Mouse (Mus musculus) hindbrain, embryonic 16.5 days (tissue): ENCODE results near the gene Prpf3. TPM values are rescaled to one million over a fixed set of nuclear protein-coding genes. Genes with fewer than 3 reads are reported as not detected.

ENCODE experiments used
- ATAC-seq: fragments of 200-750 bp; cut with Nextera tagmentation; 2 replicates; pipeline ENCODE4 v1.8.0; 2017; ENCODE audit warnings: moderate TSS enrichment, moderate library complexity
- H3K27ac ChIP-seq: fragments of 300-500 bp; sonication (generic); 2 replicates; pipeline ENCODE4 v1.5.1; 2014; ENCODE audit warnings: low read depth, mild to moderate bottlenecking, control low read depth, low read length, moderate library complexity
- H3K27me3 ChIP-seq: fragments of 300-500 bp; sonication (generic); replicated peaks from 2 replicates; pipeline ENCODE4 v1.6.1; 2014; ENCODE audit warnings: low read length; ENCODE audit not compliant: control insufficient read depth, insufficient read depth
- H3K36me3 ChIP-seq: fragments of 300-500 bp; sonication (generic); 2 replicates; pipeline ENCODE4 v1.6.1; 2014; ENCODE audit warnings: mild to moderate bottlenecking, low read length, moderate library complexity, mixed read lengths; ENCODE audit not compliant: control insufficient read depth, insufficient read depth
- H3K4me1 ChIP-seq: fragments of 300-500 bp; sonication (generic); 2 replicates; pipeline ENCODE4 v1.6.1; 2014; ENCODE audit warnings: low read depth, low read length; ENCODE audit not compliant: control insufficient read depth, insufficient read depth
- H3K4me2 ChIP-seq: fragments of 300-500 bp; sonication (generic); 2 replicates; pipeline ENCODE4 v1.6.1; 2014; ENCODE audit warnings: mild to moderate bottlenecking, low read length, control low read depth, moderate library complexity
- H3K4me3 ChIP-seq: fragments of 300-500 bp; sonication (generic); 2 replicates; pipeline ENCODE4 v1.5.1; 2014; ENCODE audit warnings: mild to moderate bottlenecking, low read length, control low read depth, moderate library complexity
- H3K9ac ChIP-seq: fragments of 300-500 bp; sonication (generic); 2 replicates; pipeline ENCODE4 v1.6.1; 2014; ENCODE audit warnings: low read depth, mild to moderate bottlenecking, control low read depth, low read length, moderate library complexity
- H3K9me3 ChIP-seq: fragments of 300-500 bp; sonication (generic); 2 replicates; pipeline ENCODE4 v1.6.1; 2014; ENCODE audit warnings: mild to moderate bottlenecking, low read length, moderate library complexity; ENCODE audit not compliant: control insufficient read depth
- WGBS: fragments of 180-500 bp; shearing (Covaris S2); extraction: QIAGEN DNeasy Blood & Tissue Kit; methylation state at CpG from one replicate; pipeline ENCODE4 v1.1.7; 2014; 5-methylcytosine and 5-hydroxymethylcytosine counted together
- polyA plus RNA-seq: library from polyadenylated mRNA; unstranded; fragments of >200 nt; fragmentation: Nextera tagmentation; extraction: Ambion mirVana; gene quantifications from 2 replicates; pipeline ENCODE4 v1.2.1, GENCODE M21; 2015

The Prpf3 gene
- polyA plus RNA-seq, 1 experiment from 2014 or later, result 30.8 TPM

DNA sequence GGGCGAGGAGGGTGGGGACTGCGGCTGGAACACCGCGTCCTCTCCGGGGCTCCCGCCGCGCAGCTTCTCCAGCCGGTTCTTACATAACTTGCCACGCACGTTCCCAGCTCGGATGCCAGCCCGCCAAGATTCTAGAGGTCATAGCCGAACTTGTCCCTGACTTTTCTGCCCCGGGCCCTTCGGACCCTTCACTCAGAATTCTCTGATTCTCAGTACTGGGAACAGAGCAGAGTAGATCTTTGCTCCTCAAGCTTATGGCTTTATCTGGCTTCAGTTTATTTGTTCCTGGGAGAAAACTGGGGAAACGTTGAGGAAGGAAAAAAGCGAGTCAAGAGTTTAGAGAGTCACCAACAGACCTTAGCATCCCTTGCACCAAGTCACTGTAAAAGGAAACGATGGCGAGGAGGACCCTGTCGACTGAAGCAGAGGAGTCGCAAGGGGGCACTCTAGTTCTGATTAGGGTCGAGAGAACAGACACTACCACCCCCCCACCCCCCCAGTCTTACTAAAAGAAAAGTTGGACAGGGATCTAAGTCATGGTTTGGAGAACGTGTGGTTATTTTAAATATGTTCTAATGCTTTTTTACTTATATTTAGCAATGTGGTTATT lies 27.2 kb upstream of the Prpf3 start:
- no peaks in the 10 kb centered on the region for H3K27me3 ChIP-seq
- H3K4me1 ChIP-seq, result peaks cover 11% of the 10 kb centered on the region
- H3K9ac ChIP-seq, result peak overlapping the region; percentile 41
- 2% methylated on average over 23 of the region's 24 CpGs for WGBS
- no peak for ATAC-seq
- H3K36me3 ChIP-seq, result no peaks in the 10 kb centered on the region
- peak overlapping the region; percentile 56 for H3K4me3 ChIP-seq
- peak overlapping the region; percentile 97 for H3K4me2 ChIP-seq
- no peak overlapping the region for H3K27ac ChIP-seq
- no peaks in the 10 kb centered on the region for H3K9me3 ChIP-seq

DNA sequence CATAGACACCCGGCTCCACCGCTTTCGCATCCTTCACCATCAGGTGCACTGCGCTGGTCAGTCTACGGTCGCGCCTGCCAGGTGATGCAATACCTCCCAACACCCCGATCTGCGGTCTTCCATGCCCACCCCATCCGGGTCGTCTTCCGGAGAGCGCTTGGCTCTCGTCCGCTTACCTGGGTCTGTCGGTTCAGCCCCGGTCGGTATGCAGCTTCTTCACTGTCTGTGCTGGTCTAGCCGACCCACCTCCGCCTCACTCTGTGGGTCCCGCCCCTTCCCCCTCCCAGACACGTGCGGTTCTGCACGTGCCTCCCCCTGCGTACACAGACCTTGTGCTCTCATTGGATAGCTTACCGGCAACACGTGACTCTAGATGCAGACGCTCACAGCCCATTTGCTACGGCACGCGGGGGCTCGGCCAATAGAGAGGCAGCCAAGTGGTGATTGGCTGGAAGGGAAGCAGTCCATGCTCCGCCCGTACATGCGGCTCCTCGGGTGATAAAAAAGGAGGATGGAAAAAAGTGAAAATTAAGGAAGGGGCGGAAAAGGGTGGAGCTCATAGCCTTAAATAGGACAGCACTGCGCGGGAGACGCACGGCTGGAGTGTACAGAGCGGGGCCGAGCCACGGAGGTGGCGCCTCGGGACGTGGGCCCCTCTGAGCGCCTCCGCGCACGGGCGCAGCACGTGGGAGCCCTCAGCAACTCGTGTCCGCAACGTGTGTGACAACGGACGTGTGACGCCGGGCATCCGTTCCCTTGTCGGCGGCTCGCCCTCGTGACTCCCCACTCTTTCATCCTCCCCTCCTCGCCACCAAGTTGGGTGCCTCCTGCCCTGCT lies 26.5 kb upstream of the Prpf3 start, which contains the start of gene Ciart:
TSS of gene Ciart (minus strand) at position 273 of the 837 bp plus-strand sequence.
- Histone ChIP-seq H3K27me3 (no peaks in the 10 kb centered on the region), H3K4me2 (peak within 1 kb of the TSS; percentile 97), H3K4me3 (peak within 1 kb of the TSS; percentile 56), H3K27ac (0 out of 2 replicates have a peak within 1 kb of the TSS, but pooled peaks have one; percentile 31), H3K9ac (peak within 1 kb of the TSS; percentile 70), H3K36me3 (no peaks in the 10 kb centered on the region), H3K4me1 (peaks cover 11% of the 10 kb centered on the region), H3K9me3 (no peaks in the 10 kb centered on the region)
- WGBS, result under 1% methylated on average over 64 of the region's 66 CpGs
- peak; percentile 100 for ATAC-seq

DNA sequence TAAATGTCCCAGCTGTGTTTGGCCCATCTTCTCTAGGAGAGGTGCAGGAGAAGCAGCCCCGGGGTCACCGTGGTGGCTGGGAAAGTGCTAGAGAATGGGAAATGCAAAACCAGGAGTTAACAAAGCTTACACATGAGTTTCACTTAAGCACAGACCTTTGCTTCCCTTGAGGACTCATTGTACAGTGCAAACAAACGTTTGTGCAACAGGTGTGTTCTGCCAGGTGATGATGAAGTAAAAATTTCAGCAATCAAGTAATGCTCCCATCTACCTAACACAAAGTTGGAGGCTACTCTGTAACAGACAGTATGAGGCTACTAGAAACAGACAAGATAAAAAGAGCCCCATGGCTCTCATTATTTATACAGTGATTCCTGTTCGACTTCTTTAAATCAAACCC lies 23.4 kb upstream of the Prpf3 start:
- no peak for ATAC-seq
- H3K9ac ChIP-seq, result no peak overlapping the region
- 88% methylated on average over 4 of the region's 4 CpGs for WGBS

DNA sequence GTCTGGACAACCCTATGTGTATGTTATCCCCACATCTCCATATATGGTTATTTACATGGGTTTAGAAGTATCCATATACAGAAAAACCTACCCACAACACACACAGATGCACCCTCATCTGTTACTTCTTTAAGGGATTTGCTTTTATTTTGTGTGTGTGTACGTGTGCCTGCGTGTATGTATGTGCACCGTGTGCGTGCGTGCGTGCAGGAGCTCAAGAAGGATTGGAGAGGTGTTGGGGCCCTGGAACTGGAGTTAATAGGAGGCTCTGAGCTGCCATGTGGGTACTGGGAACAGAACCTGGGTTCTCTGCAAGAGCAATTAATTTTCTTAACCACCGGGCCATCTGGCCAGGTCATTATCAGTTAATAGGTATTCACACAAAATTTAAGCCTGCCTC lies 16.4 kb upstream of the Prpf3 start:
- Histone ChIP-seq H3K4me2 (peak overlapping the region; percentile 79), H3K9ac (peak overlapping the region; percentile 24; the same call in 1 of the 2 replicates), H3K4me1 (peaks cover 12% of the 10 kb centered on the region), H3K9me3 (no peaks in the 10 kb centered on the region), H3K4me3 (peak overlapping the region; percentile 66), H3K36me3 (0 out of 2 replicates have a peak, but pooled peaks cover 3% of the 10 kb centered on the region), H3K27ac (no peak overlapping the region), H3K27me3 (no peaks in the 10 kb centered on the region)
- 75% methylated on average over 7 of the region's 7 CpGs for WGBS
- no peak for ATAC-seq

More for the DNA sequence above, 23.4 kb upstream of the Prpf3 start:
- Histone ChIP-seq H3K4me3 (no peak overlapping the region), H3K4me2 (no peak overlapping the region), H3K4me1 (peaks cover 11% of the 10 kb centered on the region), H3K36me3 (no peaks in the 10 kb centered on the region), H3K27ac (no peak overlapping the region), H3K9me3 (no peaks in the 10 kb centered on the region), H3K27me3 (no peaks in the 10 kb centered on the region)

DNA sequence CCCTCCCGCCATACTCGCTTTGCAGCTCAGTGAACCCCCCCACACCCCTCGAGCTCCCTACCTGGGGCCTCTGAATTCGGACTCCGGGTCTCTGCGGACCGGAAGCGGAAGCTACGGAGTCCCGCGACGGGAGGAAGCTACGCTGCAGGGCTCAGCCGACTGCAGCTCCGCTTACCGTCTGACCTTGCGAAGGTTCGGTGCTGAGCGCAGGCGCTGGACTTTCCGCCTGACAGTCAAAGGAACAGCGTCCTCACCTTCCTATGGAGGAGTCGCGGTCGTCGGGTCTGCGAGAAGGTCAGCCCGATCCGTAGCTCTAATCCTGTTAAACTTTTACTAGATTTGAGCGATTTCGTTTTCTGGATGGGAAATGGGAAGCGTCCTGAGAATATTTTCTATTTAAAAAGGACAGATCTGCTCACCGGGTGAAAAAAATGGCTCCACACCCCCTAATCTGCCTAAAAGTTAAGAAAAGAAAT lies 15.7 kb upstream of the Prpf3 start, which contains the start of gene Mrps21:
TSS of gene Mrps21 (minus strand) at position 128 of the 476 bp plus-strand sequence.
- Histone ChIP-seq H3K4me1 (peaks cover 12% of the 10 kb centered on the region), H3K36me3 (0 out of 2 replicates have a peak, but pooled peaks cover 3% of the 10 kb centered on the region), H3K27me3 (no peaks in the 10 kb centered on the region), H3K4me3 (peak within 1 kb of the TSS; percentile 66), H3K9me3 (no peaks in the 10 kb centered on the region), H3K9ac (peak within 1 kb of the TSS; percentile 75), H3K27ac (peak within 1 kb of the TSS; percentile 29), H3K4me2 (peak within 1 kb of the TSS; percentile 79)
- peak; percentile 97 for ATAC-seq
- under 1% methylated on average over 33 of the region's 33 CpGs for WGBS

DNA sequence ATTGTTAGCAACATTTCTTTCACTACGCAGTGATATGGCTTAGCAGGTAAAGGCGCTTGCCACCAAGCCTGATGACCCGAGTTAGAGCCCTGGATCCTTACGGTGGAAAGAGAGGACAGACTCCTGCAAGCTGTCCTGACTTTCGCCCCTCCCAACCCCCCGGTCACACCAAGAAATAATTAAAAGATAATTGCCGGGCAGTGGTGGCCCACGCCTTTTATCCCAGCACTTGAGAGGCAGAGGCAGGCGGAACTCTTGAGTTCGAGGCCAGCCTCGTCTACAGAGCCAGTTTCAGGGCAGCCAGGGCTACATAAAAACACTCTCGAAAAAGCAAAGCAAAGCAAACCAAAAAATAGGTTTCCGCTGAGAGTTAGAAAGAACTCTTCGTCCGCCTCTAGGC lies 15.3 kb upstream of the Prpf3 start:
- Histone ChIP-seq H3K4me3 (peak overlapping the region; percentile 66), H3K36me3 (0 out of 2 replicates have a peak, but pooled peaks cover 3% of the 10 kb centered on the region), H3K27me3 (no peaks in the 10 kb centered on the region), H3K4me2 (peak overlapping the region; percentile 79), H3K27ac (peak overlapping the region; percentile 29), H3K9ac (peak overlapping the region; percentile 75), H3K9me3 (no peaks in the 10 kb centered on the region), H3K4me1 (peaks cover 12% of the 10 kb centered on the region)
- peak; percentile 59 for ATAC-seq
- 8% methylated on average over 15 of the region's 15 CpGs for WGBS

DNA sequence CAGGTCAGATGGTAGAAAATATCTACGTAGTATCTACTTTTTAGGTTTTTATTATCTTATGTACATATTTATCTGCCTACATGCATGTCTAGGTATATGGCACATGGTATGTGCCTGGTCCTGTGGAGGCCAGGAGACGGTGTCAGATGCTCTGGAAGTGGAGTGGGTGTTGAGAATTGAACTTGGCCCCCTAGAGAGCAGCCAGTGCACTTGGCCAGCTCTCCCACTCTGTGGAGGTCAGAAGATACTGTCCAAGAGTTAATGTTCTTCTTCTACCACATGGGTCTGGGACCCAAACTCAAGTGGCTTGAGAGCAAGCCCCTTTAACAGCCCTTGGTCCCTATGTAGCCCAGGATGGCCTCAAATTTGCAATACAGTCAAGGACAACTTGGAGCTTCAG lies 11.7 kb upstream of the Prpf3 start:
- H3K4me3 ChIP-seq, result no peak overlapping the region
- H3K27ac ChIP-seq, result no peak overlapping the region
- H3K4me2 ChIP-seq, result no peak overlapping the region
- no peak for ATAC-seq
- 93% methylated on average over 2 of the region's 2 CpGs for WGBS
- peaks cover 6% of the 10 kb centered on the region; the same call in 1 of the 2 replicates for H3K36me3 ChIP-seq
- H3K27me3 ChIP-seq, result no peaks in the 10 kb centered on the region
- H3K9me3 ChIP-seq, result no peaks in the 10 kb centered on the region
- H3K4me1 ChIP-seq, result peaks cover 10% of the 10 kb centered on the region
- H3K9ac ChIP-seq, result no peak overlapping the region

DNA sequence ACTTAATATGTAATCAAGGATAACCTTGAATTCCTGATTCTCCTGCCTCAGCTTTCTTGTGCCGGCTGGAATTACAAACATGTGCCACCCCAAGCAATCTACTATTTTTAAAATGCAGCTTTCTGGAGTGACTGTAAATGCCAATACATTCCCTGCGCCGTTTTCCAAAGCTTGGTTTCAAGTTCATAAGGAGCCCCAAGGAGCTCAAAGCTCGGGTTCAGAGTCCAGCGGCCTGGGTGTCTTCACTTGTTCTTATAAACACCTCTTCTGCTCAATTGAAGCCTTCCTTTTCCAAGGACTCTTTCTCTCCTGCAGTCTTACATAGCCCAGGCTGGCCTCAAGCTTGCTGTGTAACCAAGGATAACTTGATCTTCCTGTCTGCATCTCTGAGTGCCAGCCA lies 10.4 kb upstream of the Prpf3 start:
- peaks cover 6% of the 10 kb centered on the region; the same call in 1 of the 2 replicates for H3K36me3 ChIP-seq
- WGBS, result 90% methylated on average over 5 of the region's 5 CpGs

DNA sequence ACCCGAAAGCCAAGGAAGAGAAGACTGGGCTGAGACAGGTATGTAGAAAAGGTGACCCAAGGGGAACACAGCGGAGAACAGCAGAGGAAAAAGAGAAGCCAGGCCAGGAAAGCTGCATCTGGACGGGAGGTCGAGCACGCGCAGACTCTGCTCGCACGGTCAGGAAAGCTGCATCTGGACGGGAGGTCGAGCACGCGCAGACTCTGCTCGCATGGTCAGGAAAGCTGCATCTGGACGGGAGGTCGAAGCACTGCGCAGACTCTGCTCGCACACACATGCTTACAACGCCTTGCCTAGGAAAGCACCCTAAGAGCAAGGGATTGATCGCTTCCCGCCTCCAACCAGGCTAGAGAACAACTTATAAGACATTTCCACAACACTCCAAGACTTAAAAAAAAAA lies 9.9 kb upstream of the Prpf3 start:
- Histone ChIP-seq H3K4me1 (peaks cover 3% of the 10 kb centered on the region), H3K9me3 (no peaks in the 10 kb centered on the region), H3K36me3 (peaks cover 6% of the 10 kb centered on the region; the same call in 1 of the 2 replicates), H3K4me3 (no peak overlapping the region), H3K9ac (no peak overlapping the region), H3K4me2 (no peak overlapping the region), H3K27me3 (no peaks in the 10 kb centered on the region), H3K27ac (no peak overlapping the region)
- WGBS, result 89% methylated on average over 20 of the region's 20 CpGs
- no peak for ATAC-seq

More for the DNA sequence above, 10.4 kb upstream of the Prpf3 start:
- H3K9me3 ChIP-seq, result no peaks in the 10 kb centered on the region
- H3K27me3 ChIP-seq, result no peaks in the 10 kb centered on the region
- ATAC-seq, result no peak
- no peak overlapping the region for H3K27ac ChIP-seq
- H3K4me3 ChIP-seq, result no peak overlapping the region
- peaks cover 5% of the 10 kb centered on the region for H3K4me1 ChIP-seq
- H3K9ac ChIP-seq, result no peak overlapping the region
- no peak overlapping the region for H3K4me2 ChIP-seq
